Mouse (Mus musculus): ENCODE measurements around the gene Hes3. TPM values are rescaled to one million over a fixed set of nuclear protein-coding genes. Genes with fewer than 3 reads are reported as not detected.
A peak's percentile ranks its signal among the peaks of the same experiment; 100 is the strongest.

Hes3 gene
- total and polyA plus RNA-seq, 3 experiments, result not detected

DNA sequence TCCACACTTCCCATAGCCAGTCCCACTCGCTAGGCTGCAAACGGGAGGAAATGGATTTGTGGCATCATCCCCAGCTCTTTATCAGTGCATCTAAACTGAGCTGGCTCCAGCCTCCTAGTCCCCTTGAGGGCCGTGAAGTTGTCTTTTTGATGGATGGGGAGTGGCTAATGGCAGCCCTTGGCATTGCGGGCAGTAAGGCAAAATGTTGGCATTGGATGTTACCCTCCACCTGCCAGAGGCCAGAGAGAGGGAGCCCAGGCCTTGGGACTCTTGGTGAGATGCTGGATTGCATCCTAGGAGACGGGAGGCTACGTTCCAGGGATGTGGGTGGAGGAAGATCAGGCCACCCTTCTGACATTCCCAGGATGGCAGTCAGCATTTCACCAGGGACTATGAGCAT, 14.5 kb upstream of the Hes3 start:
- no peak for DNase-seq

DNA sequence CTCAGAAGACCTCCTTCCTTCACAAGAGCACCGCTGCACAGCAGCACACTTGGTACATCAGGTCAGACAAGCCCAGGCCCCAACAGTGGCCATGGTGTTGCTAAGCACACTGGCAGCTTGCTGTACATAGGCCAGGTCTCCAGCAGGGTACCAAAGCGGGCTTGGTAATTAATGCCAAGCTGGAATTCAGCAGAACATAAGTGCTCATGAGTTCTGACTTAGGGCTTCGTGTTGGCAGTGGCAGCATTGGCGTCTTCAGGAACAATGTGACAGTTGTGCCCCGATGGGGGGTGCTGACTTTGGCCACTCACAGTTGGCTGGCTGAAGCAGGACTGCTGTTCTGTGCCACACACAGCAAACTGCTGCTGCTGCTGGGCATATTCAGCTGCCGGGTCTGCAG, 13.2 kb upstream of the Hes3 start:
- no peak for DNase-seq

GRCm38 (mm10) chr4:152303172-152303571, 11.7 kb upstream of the Hes3 start:
- DNase-seq, result no peak

DNA sequence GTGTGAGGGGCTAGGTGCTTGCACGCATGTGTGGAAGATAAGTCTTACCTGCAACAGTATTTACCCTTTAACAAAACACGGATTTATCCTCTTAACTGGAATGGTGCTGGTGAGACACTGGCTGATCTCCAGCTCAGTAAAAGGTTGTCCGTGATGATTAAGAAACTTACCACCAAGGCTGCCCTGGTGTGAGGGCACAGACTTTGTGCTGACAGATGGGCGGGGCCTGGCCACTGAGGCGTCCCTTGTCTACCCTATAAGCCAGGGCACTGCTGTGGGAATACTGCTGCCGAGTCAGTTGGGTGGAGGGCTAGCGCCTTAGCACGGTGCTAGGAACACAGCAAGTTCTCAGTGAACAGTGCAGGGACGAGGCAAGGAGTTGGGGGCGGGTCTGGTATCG, 10.6 kb upstream of the Hes3 start:
- DNase-seq, result peak; percentile 55

GRCm38 (mm10) chr4:152300375-152300774, 8.9 kb upstream of the Hes3 start:
- DNase-seq, result no peak

DNA sequence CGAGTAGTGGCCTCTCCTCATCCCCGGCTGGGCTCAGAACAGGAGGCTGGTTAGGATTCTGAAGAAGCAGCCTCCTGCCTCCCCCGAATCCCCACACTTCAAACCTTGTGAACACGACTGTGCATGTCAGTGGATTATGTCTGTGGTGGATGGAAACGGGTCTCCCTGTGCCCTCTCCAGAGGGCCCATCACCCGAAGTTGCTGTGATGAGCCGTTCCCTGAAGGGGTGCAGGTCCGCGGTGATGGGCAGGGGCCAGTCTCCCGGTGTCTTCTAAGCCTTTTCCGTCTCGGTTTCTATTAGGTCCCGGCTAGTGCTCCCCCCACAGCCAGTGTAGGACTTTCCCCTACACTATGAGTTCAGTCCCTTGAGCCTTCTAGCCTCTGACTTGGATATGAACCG, 7.4 kb upstream of the Hes3 start:
- no peak for DNase-seq

DNA sequence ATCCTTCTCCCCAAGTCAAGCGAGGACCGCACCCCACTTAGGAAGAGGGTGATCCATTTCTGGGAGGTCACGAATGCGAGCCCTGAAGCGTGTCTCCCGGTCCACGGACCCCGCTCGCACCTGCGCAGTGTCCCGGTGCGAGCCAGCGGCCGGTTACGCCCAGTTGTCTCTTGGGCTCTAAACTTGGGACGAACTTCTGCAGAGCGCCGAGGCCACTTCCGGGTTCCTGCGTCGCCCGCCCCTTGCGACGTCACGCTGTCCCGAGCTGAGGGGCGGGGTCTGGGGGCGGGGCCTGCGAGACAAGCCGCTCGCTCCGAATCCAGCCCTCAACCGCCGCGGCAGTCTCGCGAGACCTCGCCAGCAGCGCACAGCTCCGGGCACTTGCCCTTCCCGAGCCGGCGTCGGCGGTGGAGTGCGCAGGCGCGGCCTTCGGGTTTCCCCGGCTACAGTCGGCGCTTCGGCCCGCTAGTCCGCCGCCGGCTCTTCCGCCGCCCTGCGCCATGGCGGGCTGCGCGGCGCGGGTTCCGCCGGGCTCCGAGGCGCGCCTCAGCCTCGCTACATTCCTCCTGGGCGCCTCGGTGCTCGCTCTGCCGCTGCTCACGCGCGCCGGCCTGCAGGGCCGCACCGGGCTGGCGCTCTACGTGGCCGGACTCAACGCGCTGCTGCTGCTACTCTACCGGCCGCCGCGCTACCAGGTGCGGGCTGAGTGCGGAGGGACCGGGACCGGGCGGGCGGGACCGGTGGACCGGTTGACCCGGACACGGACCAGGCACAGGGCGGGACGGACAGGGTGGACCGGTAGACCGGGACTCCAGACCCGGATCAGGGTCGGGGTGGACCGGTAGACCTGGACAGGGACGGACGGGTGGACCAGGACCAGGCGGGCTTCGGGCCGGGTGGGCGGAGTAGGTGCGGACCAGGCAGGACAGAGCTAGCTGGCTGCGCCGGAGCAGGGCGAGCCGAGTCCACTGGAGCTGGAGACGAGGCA, 5.7 kb upstream of the Hes3 start, which contains the start of gene Icmt:
TSS of gene Icmt (plus strand) at position 354 of the 988 bp plus-strand sequence.
- peak; percentile 100 for DNase-seq

DNA sequence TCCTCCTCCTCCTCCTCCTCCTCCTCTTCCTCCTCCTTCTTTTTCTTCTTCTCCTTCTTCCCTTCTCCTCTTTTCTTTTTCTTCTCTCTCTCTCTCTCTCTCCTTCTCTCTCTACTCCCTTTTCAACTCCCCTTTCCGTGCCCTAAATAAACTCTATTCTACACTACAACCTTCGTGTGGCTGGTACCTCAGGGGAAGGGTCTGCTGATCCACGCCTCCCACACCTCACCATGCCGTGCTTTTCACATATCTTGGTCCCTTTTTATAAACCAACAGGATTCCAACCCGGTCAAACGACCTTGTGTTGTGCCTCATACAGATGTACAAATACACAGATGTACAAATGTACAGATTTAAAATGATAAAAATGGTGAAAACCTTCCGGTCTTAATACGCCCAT, 4.9 kb upstream of the Hes3 start:
- DNase-seq, result no peak

GRCm38 (mm10) chr4:152295916-152296315, 4.5 kb upstream of the Hes3 start:
- DNase-seq, result no peak

DNA sequence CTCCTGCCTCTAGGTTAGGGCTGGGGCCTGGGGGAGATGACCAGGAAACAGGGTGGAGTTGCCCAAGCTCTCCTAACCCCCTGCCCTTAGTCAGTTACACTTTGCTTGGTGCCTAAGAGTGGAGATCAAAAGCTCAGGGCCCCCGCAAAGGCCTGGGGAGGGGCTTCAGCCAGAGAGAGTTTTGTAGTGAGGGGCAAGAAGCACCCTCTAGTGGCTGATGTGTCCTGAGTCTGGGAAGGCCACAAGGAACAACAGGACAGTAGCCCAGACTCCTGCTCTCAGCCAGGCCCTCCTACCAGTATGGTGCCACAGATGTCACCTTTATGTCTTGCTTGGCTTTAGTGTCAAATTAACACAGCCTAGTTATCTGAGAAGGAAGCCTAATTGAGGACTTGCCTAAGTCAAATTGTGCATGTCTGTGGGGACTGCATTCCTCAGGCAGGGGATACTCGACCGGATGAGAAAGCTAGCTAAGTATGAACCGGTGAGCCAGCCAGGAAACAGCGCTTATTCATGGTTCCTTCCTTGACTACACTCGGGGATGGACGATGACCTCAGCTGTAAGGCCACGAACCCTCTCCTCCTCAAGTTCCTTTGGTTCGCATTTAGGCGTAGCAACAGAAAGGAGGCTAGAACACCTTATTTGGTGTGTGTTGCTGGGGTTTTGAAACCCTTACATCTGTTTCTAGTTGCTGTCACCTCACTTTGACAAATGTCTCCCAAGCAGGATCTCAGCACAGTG, 2.9 kb upstream of the Hes3 start:
- no peak for DNase-seq

DNA sequence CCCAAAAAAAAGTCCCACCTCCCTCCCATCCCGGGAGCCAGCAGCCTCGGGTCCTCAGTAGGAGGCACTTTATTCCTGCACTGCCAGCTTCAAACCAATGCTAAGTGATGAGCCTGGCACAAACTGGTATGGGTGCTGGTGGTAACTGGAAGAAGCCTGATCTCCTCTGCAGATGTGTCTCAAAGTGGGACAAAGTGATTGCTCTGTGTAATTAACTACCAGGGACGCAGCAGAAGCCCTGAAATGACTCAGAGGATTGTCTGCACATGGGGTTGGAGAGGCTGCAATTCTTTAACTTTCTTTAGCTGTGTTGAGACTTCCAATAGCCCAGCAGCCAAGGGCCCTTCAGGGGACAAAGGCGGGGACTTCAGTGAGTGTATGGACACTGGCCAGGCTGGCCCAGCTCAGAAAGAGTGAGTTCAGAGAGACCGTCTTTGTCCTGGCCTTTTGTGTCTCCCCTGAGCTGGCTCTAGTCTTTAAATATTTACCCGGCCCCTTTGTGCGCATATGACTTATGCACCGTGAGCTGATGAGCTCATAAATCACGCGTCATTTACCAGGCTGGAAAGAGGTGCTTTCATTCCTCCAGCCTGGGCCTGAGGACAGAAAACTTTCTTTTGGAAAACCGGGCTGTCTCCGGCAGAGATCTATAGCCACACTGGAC, 772 bp upstream of the Hes3 start:
- no peak for DNase-seq

- no peak for DNase-seq
Observed at GRCm38 (mm10) chr4:152290991-152291390, 471 bp downstream of the Hes3 start.

DNA sequence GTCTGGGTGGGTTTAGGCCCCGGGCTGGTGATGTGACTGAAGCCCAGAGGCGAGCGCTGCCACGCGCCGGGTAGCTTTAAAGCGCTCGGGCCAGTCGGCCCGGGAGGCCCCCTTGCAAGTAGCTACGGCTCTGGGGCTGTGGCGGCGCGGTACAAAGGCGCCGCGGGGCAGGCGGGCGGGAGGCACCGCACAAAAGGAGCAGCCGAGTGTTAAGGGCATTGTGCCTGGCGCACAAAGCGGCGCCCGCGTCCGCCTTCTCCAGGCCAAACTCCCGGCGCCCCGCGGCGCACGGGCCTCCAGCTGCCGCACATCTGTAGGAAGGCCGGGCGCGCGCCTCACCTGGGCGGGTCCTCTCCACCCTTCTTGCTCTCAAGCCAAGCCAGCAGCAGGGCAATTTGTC, 1.1 kb downstream of the Hes3 start:
- no peak for DNase-seq

DNA sequence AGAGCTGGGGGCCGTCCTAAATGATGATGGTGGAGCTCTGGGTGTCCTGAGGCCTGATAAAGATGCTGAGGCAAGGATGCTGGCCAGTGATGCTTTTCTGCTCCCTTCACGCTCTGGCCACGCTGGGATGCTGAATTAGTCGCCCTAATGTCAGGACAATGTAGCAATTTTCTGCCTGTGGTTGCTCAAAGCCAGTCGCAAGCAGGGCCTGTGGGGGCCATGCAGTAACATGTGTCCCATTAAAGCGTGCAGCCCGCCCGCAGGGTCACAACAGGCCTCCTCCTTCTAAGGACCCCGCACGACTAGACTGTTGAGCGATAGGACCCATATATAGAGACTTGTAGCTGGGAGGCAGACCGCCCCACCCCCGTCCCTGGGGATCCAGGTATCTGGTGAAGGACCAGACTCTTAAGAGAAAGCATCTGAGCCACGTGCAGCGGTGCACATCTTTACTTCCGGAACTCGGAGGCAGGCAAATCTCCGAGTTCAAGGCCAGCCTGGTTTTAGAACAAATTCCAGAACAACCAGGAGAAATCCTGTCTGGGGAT, 3.0 kb downstream of the Hes3 start:
- no peak for DNase-seq

DNA sequence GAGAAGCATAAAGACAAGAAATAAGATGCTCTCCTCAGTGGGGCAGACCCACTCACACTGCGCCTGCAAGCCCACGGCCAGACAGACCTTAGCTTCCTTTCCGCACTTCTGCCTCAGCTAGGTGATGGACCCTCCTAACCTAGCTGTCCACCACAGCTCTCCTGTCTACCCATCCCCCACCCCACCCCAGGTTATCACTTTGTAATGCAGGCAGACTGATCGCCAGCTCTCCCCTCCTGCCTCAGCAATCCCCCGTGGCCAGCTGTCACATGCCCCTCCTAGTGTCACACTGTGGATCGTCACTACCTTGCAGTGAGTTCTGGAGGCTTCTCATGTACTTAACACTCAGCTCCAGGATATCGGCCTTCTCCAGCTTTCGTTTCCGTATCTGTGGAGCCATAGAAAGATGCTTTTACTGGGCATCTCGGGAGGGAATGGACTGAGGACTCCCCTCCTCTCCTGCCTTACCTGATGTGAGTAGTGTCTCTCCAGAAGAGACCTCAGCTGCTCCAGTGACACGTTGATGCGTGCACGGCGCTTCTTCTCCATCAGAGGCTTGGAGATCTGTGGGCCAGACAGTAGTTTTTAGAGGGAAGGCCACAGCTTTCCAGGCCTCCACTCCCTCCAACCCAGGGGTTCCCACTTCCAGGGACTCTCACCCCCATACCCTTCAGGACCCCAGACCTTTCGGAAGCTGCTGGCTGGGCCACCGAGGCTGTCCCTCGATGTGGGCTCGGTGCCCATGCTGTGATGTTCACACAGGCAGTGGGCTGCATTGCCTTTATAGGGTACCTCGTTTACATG, 3.9 kb downstream of the Hes3 start:
- no peak for DNase-seq

DNA sequence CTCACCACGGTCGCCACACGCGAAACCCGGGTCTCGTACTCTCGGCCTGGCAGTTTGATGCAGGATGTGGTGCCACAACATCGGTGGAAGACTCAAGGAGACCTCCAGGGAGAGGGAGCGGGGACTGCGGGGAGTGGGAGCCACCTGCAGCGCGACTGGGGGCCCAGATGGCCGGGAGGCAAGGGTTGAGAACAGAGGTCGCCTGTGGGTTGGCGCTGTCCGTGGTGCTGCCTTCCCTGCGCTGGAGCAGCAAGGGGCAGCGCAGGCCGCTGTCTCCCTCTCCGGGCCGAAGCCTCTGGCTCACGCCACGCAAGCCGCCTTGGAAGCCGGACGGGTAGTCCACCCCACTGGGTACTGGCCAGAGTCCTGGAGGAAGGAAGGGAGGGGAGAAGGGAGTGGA, 4.6 kb downstream of the Hes3 start:
- peak; percentile 67 for DNase-seq

DNA sequence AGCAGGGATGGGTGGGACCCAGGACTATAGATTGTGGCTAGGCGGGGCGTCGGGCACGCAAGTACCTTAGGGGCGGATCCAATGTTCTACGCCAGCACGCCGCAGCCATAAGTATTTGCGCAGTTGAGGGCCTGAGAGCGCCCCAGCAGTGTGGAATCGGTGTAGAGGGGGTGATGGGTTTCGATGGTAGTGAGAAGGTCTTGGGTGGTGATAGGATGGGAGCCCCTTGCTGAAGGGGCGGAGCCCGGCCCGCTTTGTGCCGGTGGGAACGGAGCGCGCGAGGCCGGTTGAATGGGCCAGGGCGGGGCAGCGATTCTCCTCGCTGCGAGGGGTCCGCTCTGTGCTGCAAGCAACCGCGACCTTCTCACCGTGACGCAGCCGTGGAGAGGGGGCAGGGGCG, 5.3 kb downstream of the Hes3 start:
- no peak for DNase-seq

DNA sequence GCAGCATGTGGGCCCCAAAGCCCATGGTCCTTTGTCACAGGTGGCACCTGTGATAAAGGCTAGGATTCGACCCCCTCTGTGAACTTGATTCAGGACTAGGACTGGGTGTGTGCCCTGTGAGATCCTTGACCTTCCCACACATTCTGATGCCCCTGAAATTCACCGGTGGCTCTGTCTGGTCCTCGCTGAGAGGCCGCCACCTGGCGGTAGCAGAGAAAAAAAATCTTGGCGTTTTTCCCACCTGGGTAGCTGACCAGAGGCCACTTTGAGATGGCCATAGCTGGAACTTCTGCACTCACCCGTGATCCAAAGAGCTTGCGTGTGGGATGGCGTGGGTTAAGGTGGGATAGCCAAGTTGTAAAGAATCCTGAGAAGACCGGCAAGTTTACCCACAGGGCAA, 6.0 kb downstream of the Hes3 start:
- peak; percentile 72 for DNase-seq

- DNase-seq, result peak; percentile 91
Observed at GRCm38 (mm10) chr4:152283186-152283950, 8.1 kb downstream of the Hes3 start.

GRCm38 (mm10) chr4:152282721-152283120, 8.7 kb downstream of the Hes3 start:
- DNase-seq, result no peak

DNA sequence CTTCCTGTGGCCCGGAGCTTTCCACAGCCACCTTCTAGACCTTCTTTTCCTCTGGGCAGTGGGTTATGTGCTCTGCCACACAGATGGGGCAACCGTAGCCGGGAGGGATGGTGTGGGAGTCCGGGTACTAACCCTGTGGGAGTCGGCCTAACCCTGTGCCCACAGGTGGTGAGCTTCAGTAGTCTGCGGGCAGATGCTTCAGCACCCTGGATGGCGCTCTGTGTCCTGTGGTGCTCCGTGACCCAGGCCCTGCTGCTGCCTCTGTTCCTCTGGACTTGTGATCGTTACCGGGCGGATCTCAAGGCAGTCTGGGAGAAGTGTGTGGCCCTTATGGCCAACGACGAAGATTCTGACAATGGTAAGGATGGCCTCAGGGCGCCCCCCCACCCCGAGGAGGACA, 9.9 kb downstream of the Hes3 start:
- DNase-seq, result no peak
